ENCODE assay signal across 8 mouse cellular contexts in genomic region chr14:46387357-46387671, GRCm38 (mm10). TPM values are rescaled to one million over a fixed set of nuclear protein-coding genes. Genes with fewer than 3 reads are reported as not detected.
DNase-seq lines count a peak whose midpoint lies in the region; ATAC-seq and TF ChIP-seq lines count a peak whose summit lies in the region.

No protein-coding gene starts in this region.

- TF ChIP-seq POLR2A in limb, embryonic 14.5 days (IDR thresholded peaks at IDR 0.05; ENCODE audit: borderline replicate concordance, extremely low read depth, insufficient read depth, insufficient read length): no peak

- peak; percentile 83 for DNase-seq in ES-E14 (ENCODE audit: low read depth, low spot score)
- peak; percentile 88 for DNase-seq in adrenal gland, postnatal 10 days
- peak; percentile 89 for DNase-seq in limb, embryonic 14.5 days (ENCODE audit: low spot score)
- peak; percentile 85 for DNase-seq in midbrain, embryonic 14.5 days
- peak; percentile 72 to 84 for DNase-seq in urinary bladder, adult 18-20 months (ENCODE audit: low spot score in 2 of 2)
- DNase-seq in cerebellum, adult 11-12 months: no peak

- H3K9me3 ChIP-seq in ES-E14 (ENCODE audit: control insufficient read depth, insufficient read depth, low read depth, low read length): no peaks in the 10 kb centered on the region
- no peaks in the 10 kb centered on the region for H3K9me3 ChIP-seq in forebrain, embryonic 15.5 days
- no peaks in the 10 kb centered on the region for H3K9me3 ChIP-seq in limb, embryonic 14.5 days (ENCODE audit: control insufficient read depth, low read length)
- no peaks in the 10 kb centered on the region for H3K9me3 ChIP-seq in midbrain, embryonic 14.5 days (ENCODE audit: control insufficient read depth, low read length)

- peak; percentile 66; the same call in 1 of the 2 replicates for ATAC-seq in forebrain, embryonic 15.5 days (replicated peaks)
- peak; percentile 44 to 63; a peak in 3 of 4 replicates for ATAC-seq in hematopoietic stem cell, adult 5-6 weeks (replicated peaks in 1 of 2; ENCODE audit: insufficient read depth in 1 of 2, low FRiP score in 2 of 2, low TSS enrichment in 1 of 2, low read depth in 1 of 2, poor library complexity in 2 of 2, severe bottlenecking in 2 of 2)
- ATAC-seq in limb, embryonic 14.5 days (ENCODE audit: low FRiP score, low read depth): peak; percentile 84
- ATAC-seq in midbrain, embryonic 14.5 days (ENCODE audit: low FRiP score, low TSS enrichment): peak; percentile 81

- peaks cover 20% of the 10 kb centered on the region for H3K36me3 ChIP-seq in ES-E14 (ENCODE audit: control insufficient read depth, insufficient read depth, low read length, poor library complexity, severe bottlenecking)
- no peaks in the 10 kb centered on the region for H3K36me3 ChIP-seq in forebrain, embryonic 15.5 days
- H3K36me3 ChIP-seq in limb, embryonic 14.5 days (ENCODE audit: control insufficient read depth, insufficient read depth, low read length): peaks cover 6% of the 10 kb centered on the region
- no peaks in the 10 kb centered on the region for H3K36me3 ChIP-seq in midbrain, embryonic 14.5 days (ENCODE audit: control insufficient read depth, insufficient read depth, low read length)

- peaks cover 90% of the 10 kb centered on the region for H3K27me3 ChIP-seq in forebrain, embryonic 15.5 days
- H3K27me3 ChIP-seq in limb, embryonic 14.5 days (ENCODE audit: control insufficient read depth, insufficient read depth, low read length): peaks cover 14% of the 10 kb centered on the region; the same call in 1 of the 2 replicates
- H3K27me3 ChIP-seq in midbrain, embryonic 14.5 days (ENCODE audit: control insufficient read depth, insufficient read depth, low read length): peaks cover 87% of the 10 kb centered on the region

- peak overlapping the region; percentile 67 to 77 for H3K4me3 ChIP-seq in ES-E14 (ENCODE audit: insufficient read depth in 1 of 2, low read depth in 1 of 2, low read length in 2 of 2, poor library complexity in 1 of 2, severe bottlenecking in 1 of 2)
- peak overlapping the region; percentile 51 for H3K4me3 ChIP-seq in forebrain, embryonic 15.5 days
- peak overlapping the region; percentile 60 for H3K4me3 ChIP-seq in limb, embryonic 14.5 days (replicated peaks; ENCODE audit: low read length)
- H3K4me3 ChIP-seq in midbrain, embryonic 14.5 days (replicated peaks; ENCODE audit: low read depth, low read length): peak overlapping the region; percentile 47

- WGBS in forebrain, embryonic 15.5 days: under 1% methylated on average over 23 of the region's 27 CpGs
- WGBS in limb, embryonic 14.5 days: 1% methylated on average over 27 of the region's 27 CpGs
- WGBS in midbrain, embryonic 14.5 days: under 1% methylated on average over 27 of the region's 27 CpGs

- in situ Hi-C loops in ES-E14 (cut with MboI; ENCODE audit: low sequenced_read_pairs in 2 of 2, unreplicated experiment in 2 of 2): no loop called here

- H3K4me1 ChIP-seq in ES-E14 (ENCODE audit: control insufficient read depth in 2 of 2, insufficient read depth in 2 of 2, low read length in 2 of 2, poor library complexity in 1 of 2): 0 out of 4 replicates have a peak, but pooled peaks cover 0 to 2% of the 10 kb centered on the region in 2 experiments
- H3K4me1 ChIP-seq in forebrain, embryonic 15.5 days: peaks cover 50% of the 10 kb centered on the region
- peaks cover 14% of the 10 kb centered on the region for H3K4me1 ChIP-seq in limb, embryonic 14.5 days (ENCODE audit: control insufficient read depth, insufficient read depth, low read length)
- H3K4me1 ChIP-seq in midbrain, embryonic 14.5 days (ENCODE audit: control insufficient read depth, insufficient read depth, low read length): peaks cover 29% of the 10 kb centered on the region

- H3K9ac ChIP-seq in ES-E14 (ENCODE audit: insufficient read depth, low read depth, low read length, poor library complexity, severe bottlenecking): peak overlapping the region; percentile 65
- H3K9ac ChIP-seq in forebrain, embryonic 15.5 days (replicated peaks): peak overlapping the region; percentile 43
- peak overlapping the region; percentile 58 for H3K9ac ChIP-seq in limb, embryonic 14.5 days (ENCODE audit: low read depth, low read length, severe bottlenecking)
- peak overlapping the region; percentile 48; the same call in 1 of the 2 replicates for H3K9ac ChIP-seq in midbrain, embryonic 14.5 days (replicated peaks; ENCODE audit: low read length)

- peak overlapping the region; percentile 69 for H3K4me2 ChIP-seq in forebrain, embryonic 15.5 days (replicated peaks)
- H3K4me2 ChIP-seq in limb, embryonic 14.5 days (replicated peaks; ENCODE audit: low read depth, low read length, severe bottlenecking): peak overlapping the region; percentile 75
- H3K4me2 ChIP-seq in midbrain, embryonic 14.5 days (ENCODE audit: low read length): peak overlapping the region; percentile 89

- H3K27ac ChIP-seq in ES-E14 (ENCODE audit: insufficient read depth, low read depth, low read length, poor library complexity, severe bottlenecking): peak overlapping the region; percentile 10; the same call in 1 of the 2 replicates
- H3K27ac ChIP-seq in forebrain, embryonic 15.5 days (replicated peaks): no peak overlapping the region
- peak overlapping the region; percentile 81 for H3K27ac ChIP-seq in limb, embryonic 14.5 days (replicated peaks; ENCODE audit: low read depth, low read length)
- no peak overlapping the region for H3K27ac ChIP-seq in midbrain, embryonic 14.5 days (replicated peaks; ENCODE audit: low read depth, low read length)

TF ChIP-seq in ES-E14, 5 proteins besides CTCF, POLR2A, EP300 and RAD21:
- TF ChIP-seq HCFC1 (IDR thresholded peaks at IDR 0.05; ENCODE audit: borderline replicate concordance, insufficient read depth, low read length): no peak
- no peak for TF ChIP-seq ZC3H11A (IDR thresholded peaks at IDR 0.05; ENCODE audit: borderline replicate concordance, low read depth, low read length)
- no peak for TF ChIP-seq MAFK (IDR thresholded peaks at IDR 0.05; ENCODE audit: insufficient read depth, low read depth, low read length)
- TF ChIP-seq ZNF384 (IDR thresholded peaks at IDR 0.05; ENCODE audit: low read depth, low read length): no peak
- TF ChIP-seq CHD2 (IDR thresholded peaks at IDR 0.05; ENCODE audit: low read depth, low read length): no peak
TF ChIP-seq in ES-E14: peak in this region for 0.

RNA-seq across cellular contexts. Expression of gene Bmp4, which starts 3.2 kb away (rescaled TPM):
- total RNA-seq in ES-E14 (2012; rRNA removed): 36.5 and 73.9 TPM in 2 replicates
- total RNA-seq in adrenal gland, postnatal 10 days (2021): 10 to 100 TPM in 1 of 2 experiments, 1 to 10 TPM in 1; 8.6 to 10.3 TPM
- 3.0 and 5.0 TPM in 2 replicates for polyA plus RNA-seq in forebrain, embryonic 15.5 days (2015; fragmentation: Nextera tagmentation; extraction: Ambion mirVana)
- total RNA-seq in hematopoietic stem cell, adult 5-6 weeks (2017): 0.74 and 0.75 TPM in 2 replicates
- 53.4 and 70.0 TPM in 2 replicates for polyA plus RNA-seq in limb, embryonic 14.5 days (2012; rRNA removed)
- 20.3 and 23.3 TPM in 2 replicates for polyA plus RNA-seq in limb, embryonic 14.5 days (2014; fragmentation: Nextera tagmentation; extraction: Ambion mirVana)
- polyA plus RNA-seq in midbrain, embryonic 14.5 days (2014; fragmentation: Nextera tagmentation; extraction: Ambion mirVana): 1.2 and 1.7 TPM in 2 replicates

RNA-seq across cellular contexts. Expression of gene Gm15217, which starts 8.1 kb away (rescaled TPM):
- total RNA-seq in ES-E14 (2012; rRNA removed): not detected in 2 replicates
- not detected for total RNA-seq in adrenal gland, postnatal 10 days (2021)
- not detected in 2 replicates for polyA plus RNA-seq in forebrain, embryonic 15.5 days (2015; fragmentation: Nextera tagmentation; extraction: Ambion mirVana)
- total RNA-seq in hematopoietic stem cell, adult 5-6 weeks (2017): not detected in 2 replicates
- not detected in 2 replicates for polyA plus RNA-seq in limb, embryonic 14.5 days (2012; rRNA removed)
- polyA plus RNA-seq in limb, embryonic 14.5 days (2014; fragmentation: Nextera tagmentation; extraction: Ambion mirVana): not detected in 2 replicates
- polyA plus RNA-seq in midbrain, embryonic 14.5 days (2014; fragmentation: Nextera tagmentation; extraction: Ambion mirVana): not detected in 2 replicates

Comparison
In these comparisons a context has a peak if more than half of its experiments do, and no peak if none do; other contexts are left out.
1. H3K27ac ChIP-seq: peak in ES-E14 (single experiment) and limb, embryonic 14.5 days (single experiment); none in forebrain, embryonic 15.5 days (single experiment) and midbrain, embryonic 14.5 days (single experiment).
2. Peak in every context shown above with its lines, with median percentiles within 50 percentile points of each other: H3K4me3 ChIP-seq, H3K9ac ChIP-seq, ATAC-seq and H3K4me2 ChIP-seq.